Mouse (Mus musculus): ENCODE data around the gene Hjurp.

The Hjurp gene

DNA sequence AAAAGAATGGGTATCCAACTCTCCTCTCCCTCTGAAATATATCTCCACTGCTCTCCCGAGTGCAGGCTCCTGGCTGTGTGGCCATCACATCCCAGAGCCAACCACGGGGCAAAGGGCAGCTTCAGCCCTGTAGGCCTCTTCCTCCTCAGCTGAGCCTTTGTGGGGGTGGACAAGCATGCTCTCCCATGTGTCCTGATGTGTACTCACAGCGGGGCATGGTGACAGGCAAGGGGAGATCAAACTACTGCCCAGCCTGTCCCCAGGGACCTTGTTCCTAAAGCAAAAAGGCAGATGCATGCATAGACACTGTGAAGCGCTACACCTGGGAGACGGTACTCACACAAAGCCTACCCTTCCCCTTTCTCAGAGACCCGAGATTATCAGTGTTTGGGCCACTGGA lies 17.3 kb downstream of the Hjurp start:
- no peak for DNase-seq

DNA sequence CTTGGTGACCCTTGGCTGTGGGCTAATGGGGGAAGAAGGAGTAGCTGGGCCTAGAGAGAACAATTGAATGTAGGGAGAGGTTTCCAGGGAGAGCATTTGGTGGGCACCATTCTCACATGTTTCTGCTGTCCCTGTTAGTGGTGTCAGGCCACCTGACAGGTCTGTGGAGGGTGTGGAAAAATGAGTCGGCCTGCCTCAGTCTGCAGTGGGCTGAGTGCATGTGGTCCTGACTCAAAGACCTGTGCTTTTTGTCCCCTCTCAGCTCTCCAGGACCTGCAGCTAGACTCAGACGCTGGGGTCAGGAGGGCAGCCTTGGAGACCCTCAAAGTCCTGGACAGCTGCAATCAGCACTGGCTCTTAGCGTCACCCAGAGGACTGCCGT lies 17.8 kb downstream of the Hjurp start:
- no peak for DNase-seq

DNA sequence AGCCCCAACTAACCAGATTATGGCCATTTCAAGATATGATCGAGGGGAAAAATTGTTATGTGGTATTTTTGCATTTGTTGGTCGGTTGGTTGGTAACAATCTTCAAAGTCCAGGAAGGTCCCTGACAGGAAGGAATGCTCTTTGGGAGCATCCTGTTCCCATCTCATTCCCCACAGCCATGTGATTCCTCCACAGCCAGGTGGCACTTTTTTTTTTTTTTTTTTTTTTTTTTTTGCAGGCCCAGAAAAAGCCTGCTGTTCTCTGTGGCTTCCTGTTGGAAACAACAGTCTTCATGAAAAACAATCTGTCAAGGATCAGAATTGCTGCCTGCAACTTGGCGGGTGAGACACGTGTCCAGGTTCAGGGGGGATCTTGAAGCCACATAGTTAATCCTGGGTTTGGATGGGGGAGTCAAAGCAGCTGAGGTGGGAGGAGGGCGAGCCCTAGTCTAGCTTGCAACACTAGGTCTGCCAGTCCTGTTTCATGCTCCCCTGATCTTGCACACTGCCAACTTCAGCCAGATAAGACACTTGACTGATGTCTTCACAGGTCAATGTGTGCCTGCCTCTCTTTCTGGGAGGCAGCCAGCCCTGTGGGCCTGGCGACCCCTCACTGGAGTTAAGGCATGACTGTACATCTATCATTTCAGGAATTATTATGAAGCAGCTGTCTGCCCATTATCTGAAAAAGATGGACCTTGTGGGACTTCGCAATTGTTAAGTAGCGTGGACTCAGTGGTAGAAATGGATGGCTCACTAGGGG lies 18.4 kb downstream of the Hjurp start:
- DNase-seq: no peak

DNA sequence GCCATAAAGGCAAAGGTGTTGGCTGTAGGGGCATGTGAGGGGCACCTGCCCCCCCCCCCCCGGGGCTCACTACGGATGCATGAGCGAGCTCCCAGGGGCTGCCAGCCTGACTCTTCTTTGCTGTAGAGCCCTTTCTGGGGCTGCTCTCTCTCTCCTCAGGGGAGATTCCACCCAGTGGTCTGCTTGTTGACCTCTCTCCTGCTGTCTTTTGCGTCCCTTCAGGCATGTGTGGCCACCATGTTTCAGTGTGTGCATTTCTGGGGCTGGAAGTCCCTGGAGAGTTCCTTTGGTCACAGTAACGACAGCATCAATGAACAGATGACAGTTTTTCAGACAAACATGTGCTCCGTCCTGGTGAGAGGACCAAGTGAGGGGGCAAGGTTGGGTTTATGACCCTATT lies 19.1 kb downstream of the Hjurp start:
- DNase-seq: no peak

- no peak for DNase-seq
Observed at GRCm38 (mm10) chr1:88257681-88258080, 19.8 kb downstream of the Hjurp start.

DNA sequence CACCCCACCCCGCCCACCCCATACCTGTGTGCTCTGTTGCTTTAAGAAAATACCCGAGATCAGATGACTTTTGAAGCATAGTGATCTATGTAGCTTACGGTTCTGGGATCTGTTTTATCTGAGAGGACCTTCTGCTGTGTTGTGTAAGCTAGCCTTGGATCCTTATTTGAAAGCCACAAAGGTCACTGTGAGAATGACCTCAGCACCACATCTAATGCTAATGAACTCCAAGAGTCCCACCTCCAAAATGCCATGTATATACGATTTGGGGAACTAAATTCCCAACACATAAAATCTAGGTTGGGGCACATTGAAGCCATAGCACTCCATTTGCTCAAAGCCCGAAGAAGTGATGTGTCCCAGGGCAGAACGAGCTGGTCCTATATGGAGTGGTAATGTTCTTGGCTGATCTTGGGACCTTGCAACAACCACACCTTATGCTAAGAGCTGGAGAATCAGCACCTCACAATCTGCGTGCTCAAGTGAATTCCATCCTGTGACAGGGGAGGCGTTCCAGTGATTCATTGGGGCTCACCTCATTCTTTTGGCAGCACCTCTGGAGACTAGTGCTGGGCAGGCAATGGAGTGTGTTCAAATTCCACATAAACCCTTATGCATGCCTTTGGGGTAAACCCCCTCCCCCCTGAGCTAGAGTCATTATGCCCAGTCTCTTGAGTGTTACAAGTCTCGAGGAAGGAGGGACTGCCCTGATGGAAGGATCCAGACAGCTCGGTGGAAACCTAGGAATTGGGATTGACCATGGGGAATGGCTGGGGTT lies 20.4 kb downstream of the Hjurp start:
- no peak for DNase-seq

DNA sequence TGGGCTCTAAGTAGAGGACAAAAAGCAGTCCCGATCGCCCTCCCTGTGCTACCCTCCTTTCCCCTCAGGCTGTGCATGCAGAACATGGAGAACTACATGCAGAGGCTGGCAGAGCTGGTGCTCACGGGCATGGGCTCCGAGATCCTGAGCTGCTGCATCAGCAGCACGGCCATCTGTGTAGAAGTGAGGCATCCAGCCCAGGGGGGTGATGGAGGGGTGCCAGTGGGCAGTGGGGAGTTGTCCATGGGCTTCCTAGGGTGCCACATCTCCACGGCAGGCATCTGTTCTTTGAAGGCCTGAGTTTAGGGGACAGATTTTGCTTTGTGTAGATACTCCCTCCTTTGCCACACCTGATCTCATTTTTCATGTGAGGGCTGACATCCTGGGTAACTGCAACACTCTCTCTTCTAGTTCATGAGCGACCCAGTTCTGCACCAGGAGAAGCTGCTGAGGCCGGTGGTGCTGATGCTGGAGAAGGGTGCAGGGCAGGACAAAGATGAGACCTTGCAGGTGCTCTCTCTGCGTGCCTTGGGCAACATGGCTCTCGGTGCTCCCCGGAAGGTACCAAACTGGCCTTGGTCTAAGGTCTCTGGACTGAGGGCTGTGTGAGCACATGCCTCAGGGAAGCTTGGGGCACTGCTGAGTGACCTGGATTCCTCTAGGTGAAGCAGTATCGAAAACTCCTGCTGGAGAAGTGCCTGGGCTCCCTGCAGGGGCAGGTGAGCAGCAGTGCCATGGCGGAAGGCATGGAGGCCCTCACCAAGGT lies 21.3 kb downstream of the Hjurp start:
- DNase-seq: no peak

- DNase-seq: no peak
Observed at GRCm38 (mm10) chr1:88255466-88255857, 22.0 kb downstream of the Hjurp start.

- no peak for DNase-seq
Observed at GRCm38 (mm10) chr1:88254793-88255465, 22.5 kb downstream of the Hjurp start.

GRCm38 (mm10) chr1:88253540-88253939 lies 23.9 kb downstream of the Hjurp start:
- DNase-seq: no peak

- no peak for DNase-seq
Observed at GRCm38 (mm10) chr1:88253106-88253505, 24.3 kb downstream of the Hjurp start.

GRCm38 (mm10) chr1:88250023-88250422 lies 27.4 kb downstream of the Hjurp start:
- DNase-seq: no peak

DNA sequence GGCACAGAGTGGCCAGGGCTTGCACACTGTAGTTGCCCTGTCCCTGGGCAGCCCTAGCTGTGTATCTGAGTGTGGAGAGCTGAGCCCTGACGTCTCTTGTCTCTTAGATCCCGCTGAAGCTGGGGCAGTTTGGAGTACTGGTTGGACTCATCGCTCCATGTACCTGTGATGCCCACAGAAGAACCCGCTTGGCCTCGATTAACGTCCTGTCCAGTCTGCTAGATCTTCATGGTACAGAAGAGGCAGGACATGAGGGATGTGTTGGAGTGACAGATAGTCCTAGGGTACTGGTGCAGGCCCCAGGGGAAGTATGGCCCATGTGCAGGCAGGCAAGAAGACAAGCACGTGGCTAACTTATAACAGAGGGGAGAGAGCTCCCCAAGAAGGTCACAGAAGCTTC lies 27.8 kb downstream of the Hjurp start:
- no peak for DNase-seq

GRCm38 (mm10) chr1:88248658-88249057 lies 28.8 kb downstream of the Hjurp start:
- DNase-seq: no peak

DNA sequence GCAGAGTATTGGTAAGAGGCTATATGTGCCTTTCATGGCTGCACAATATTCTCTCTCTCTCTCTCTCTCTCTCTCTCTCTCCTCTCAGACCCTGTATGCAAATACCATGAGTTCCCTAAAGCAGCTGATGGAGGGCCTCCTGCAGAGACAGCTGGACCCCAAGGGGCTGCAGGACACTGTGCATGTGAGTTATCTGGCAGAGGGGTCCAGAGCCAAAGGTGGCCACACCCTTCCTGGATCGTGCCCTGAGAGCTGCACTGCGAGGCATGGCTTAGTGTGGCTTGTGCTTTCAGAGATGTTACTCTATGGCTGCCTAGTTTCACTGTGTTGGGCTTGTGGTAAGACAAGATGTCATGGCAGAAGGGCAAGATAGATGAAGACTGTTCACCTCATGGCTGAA lies 29.8 kb downstream of the Hjurp start:
- no peak for DNase-seq

DNA sequence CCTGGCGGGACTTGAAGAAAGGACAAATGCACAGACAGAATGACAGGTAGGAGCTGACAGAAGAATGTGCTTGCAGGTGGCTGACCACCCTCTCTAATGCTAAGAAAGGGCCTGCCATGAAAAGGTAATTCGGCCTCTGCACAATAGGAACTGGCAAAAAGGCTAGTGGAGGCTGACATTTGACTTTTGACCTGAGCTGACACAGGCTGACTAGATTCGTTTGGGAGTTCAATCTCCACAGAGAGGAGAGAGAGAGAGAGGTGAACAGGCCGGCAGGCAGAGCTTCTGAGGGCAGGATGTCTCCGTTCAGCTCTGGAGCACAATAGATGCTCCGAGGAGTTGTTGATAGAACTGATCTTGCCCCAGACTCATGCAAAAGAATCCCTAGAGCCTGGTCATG lies 31.0 kb downstream of the Hjurp start:
- no peak for DNase-seq

- no peak for DNase-seq
Observed at GRCm38 (mm10) chr1:88245881-88246280, 31.6 kb downstream of the Hjurp start.

- no peak for DNase-seq
Observed at GRCm38 (mm10) chr1:88243861-88244260, 33.6 kb downstream of the Hjurp start.

GRCm38 (mm10) chr1:88240579-88240978 lies 36.9 kb downstream of the Hjurp start:
- no peak for DNase-seq

DNA sequence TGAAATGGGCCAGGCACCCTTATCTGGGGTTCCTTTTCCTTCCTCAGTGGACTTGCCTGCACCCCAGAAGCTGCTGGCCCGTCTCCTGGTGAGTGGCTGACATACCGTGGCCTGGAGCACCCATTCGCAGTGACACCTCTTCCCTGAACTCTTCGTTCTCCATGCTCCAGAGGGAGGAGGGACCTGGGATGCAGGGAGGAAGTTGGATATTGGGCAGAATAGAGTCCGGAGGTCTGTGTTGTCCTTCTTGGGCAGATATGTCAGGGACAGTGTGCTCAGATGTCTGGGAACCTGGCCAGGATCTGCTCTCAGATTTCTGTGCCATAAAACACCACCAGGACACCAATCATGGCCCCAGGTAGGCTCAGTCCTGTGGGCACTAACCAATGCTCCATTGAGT lies 37.4 kb downstream of the Hjurp start:
- DNase-seq: no peak

DNA sequence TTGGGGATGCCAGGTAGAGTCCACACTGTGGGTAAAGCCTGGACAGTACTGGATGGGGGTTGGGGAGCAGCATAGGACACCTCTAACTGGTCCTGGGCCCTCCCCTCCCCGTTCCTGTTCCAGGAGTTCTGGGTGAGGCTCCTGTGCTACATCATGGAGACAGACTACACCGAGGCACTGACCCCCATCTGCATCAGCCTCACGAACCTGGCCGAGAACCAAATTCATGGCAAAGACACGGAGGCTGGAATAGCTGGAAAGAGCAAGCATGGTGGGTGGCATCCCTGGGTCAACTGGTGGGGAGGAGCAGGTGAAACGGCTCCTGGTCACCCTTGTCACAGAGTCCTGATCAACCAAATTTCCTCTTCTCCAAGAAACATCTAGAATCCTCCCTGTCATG lies 38.7 kb downstream of the Hjurp start:
- DNase-seq: no peak

DNA sequence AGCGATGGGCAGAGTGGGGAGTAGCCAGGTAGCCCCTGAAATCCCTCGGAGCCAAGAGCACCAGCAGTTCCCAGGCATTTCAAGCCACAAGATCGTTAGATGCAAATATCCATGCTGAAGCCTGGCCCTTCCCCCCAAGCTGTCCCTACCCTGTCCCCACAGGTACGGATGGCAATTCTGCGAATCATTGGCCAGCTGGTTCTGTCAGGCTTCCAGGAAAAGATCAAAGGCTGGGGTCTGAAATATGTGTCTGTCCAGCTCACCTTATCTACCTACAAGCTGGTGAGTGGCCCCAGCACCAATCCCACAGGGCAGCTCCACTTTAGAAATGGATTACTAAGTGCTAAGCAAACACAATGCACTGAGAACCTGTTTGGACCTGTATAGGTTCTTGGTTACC lies 40.1 kb downstream of the Hjurp start:
- DNase-seq: no peak

GRCm38 (mm10) chr1:88235894-88236415 lies 41.5 kb downstream of the Hjurp start:
- DNase-seq: no peak
